Mouse (Mus musculus) embryonic facial prominence, embryonic 10.5 days (tissue): ENCODE results near the gene Pla2r1. TPM values are rescaled to one million over a fixed set of nuclear protein-coding genes. Genes with fewer than 3 reads are reported as not detected.

Experiments
- DNase-seq: peaks from one replicate; pipeline ENCODE4 v3.0.0-alpha.2; 2017; ENCODE audit warnings: low spot score
- H3K27ac ChIP-seq: fragments of 300-500 bp; sonication (generic); replicated peaks from 2 replicates; pipeline ENCODE4 v1.5.1; 2016; ENCODE audit warnings: mild to moderate bottlenecking
- H3K27me3 ChIP-seq: fragments of 300-500 bp; sonication (generic); replicated peaks from 2 replicates; pipeline ENCODE4 v1.6.1; 2016; ENCODE audit warnings: low read depth, mild to moderate bottlenecking; ENCODE audit not compliant: poor library complexity, severe bottlenecking
- H3K36me3 ChIP-seq: fragments of 300-500 bp; sonication (generic); replicated peaks from 2 replicates; pipeline ENCODE4 v1.6.1; 2016; ENCODE audit warnings: mild to moderate bottlenecking, moderate library complexity
- H3K4me1 ChIP-seq: fragments of 300-500 bp; sonication (generic); 2 replicates; pipeline ENCODE4 v1.6.1; 2016
- H3K4me3 ChIP-seq: fragments of 300-500 bp; sonication (generic); 2 replicates; pipeline ENCODE4 v1.5.1; 2016; ENCODE audit warnings: mild to moderate bottlenecking, moderate library complexity
- H3K9me3 ChIP-seq: fragments of 300-500 bp; sonication (generic); 2 replicates; pipeline ENCODE4 v1.6.1; 2016; ENCODE audit warnings: mild to moderate bottlenecking
- WGBS: fragments of 180-500 bp; shearing (Covaris S2); methylation state at CpG from one replicate; pipeline ENCODE4 v1.1.7; 2016; 5-methylcytosine and 5-hydroxymethylcytosine counted together
- polyA plus RNA-seq: library from polyadenylated mRNA; unstranded; fragments of >200 nt; fragmentation: Nextera tagmentation; extraction: Ambion mirVana; gene quantifications from 2 replicates; pipeline ENCODE4 v1.2.1, GENCODE M21; 2016

Pla2r1 gene
- polyA plus RNA-seq, 1 experiment from 2014 or later = 2.5 TPM

GRCm38 (mm10) chr2:60538710-60539109 lies 14.4 kb downstream of the Pla2r1 start:
- H3K4me3 ChIP-seq = no peak overlapping the region
- 83% methylated on average over 5 of the region's 5 CpGs for WGBS
- no peak for DNase-seq
- no peaks in the 10 kb centered on the region for H3K36me3 ChIP-seq
- H3K27me3 ChIP-seq = no peaks in the 10 kb centered on the region
- H3K9me3 ChIP-seq = no peaks in the 10 kb centered on the region
- H3K27ac ChIP-seq = no peak overlapping the region
- peaks cover 24% of the 10 kb centered on the region for H3K4me1 ChIP-seq

GRCm38 (mm10) chr2:60538274-60538673 lies 14.8 kb downstream of the Pla2r1 start:
- 88% methylated on average over 4 of the region's 4 CpGs for WGBS
- Histone ChIP-seq H3K27ac (no peak overlapping the region), H3K27me3 (no peaks in the 10 kb centered on the region), H3K36me3 (no peaks in the 10 kb centered on the region), H3K4me1 (peaks cover 24% of the 10 kb centered on the region), H3K9me3 (no peaks in the 10 kb centered on the region), H3K4me3 (no peak overlapping the region)
- DNase-seq = no peak

GRCm38 (mm10) chr2:60534755-60535154 lies 18.4 kb downstream of the Pla2r1 start:
- no peak for DNase-seq
- no peak overlapping the region for H3K27ac ChIP-seq
- H3K27me3 ChIP-seq = no peaks in the 10 kb centered on the region
- 89% methylated on average over 8 of the region's 8 CpGs for WGBS
- H3K9me3 ChIP-seq = no peaks in the 10 kb centered on the region
- H3K4me1 ChIP-seq = no peaks in the 10 kb centered on the region
- H3K4me3 ChIP-seq = no peak overlapping the region
- H3K36me3 ChIP-seq = no peaks in the 10 kb centered on the region

GRCm38 (mm10) chr2:60533026-60533425 lies 20.1 kb downstream of the Pla2r1 start:
- Histone ChIP-seq H3K9me3 (no peaks in the 10 kb centered on the region), H3K36me3 (no peaks in the 10 kb centered on the region), H3K4me3 (no peak overlapping the region), H3K4me1 (no peaks in the 10 kb centered on the region), H3K27me3 (no peaks in the 10 kb centered on the region), H3K27ac (no peak overlapping the region)
- no peak for DNase-seq
- WGBS = 79% methylated on average over 3 of the region's 3 CpGs

DNA sequence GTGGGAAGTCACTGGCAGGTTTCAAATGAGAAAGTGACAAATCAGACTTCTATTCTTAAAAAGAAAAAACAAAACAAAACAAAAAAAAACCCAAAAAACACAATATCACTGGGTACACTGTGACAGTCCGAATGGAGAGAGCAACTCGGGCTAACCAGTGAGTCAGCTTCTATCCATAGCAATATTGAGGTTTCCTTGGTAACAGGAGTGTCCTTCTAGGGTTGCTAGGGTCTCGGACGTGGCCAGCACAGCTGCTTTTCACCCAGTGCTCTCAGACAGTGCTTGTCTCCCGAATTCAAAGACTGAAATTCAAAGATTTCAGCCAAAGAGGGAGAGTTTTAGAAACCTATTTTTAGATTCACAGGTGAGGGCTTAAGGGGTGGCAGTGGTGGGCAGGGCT lies 20.6 kb downstream of the Pla2r1 start:
- H3K27ac ChIP-seq = no peak overlapping the region
- no peak for DNase-seq
- no peaks in the 10 kb centered on the region for H3K4me1 ChIP-seq
- H3K4me3 ChIP-seq = no peak overlapping the region
- WGBS = 72% methylated on average over 5 of the region's 5 CpGs
- H3K9me3 ChIP-seq = no peaks in the 10 kb centered on the region
- H3K36me3 ChIP-seq = no peaks in the 10 kb centered on the region
- H3K27me3 ChIP-seq = no peaks in the 10 kb centered on the region

- Histone ChIP-seq H3K27me3 (no peaks in the 10 kb centered on the region), H3K27ac (no peak overlapping the region), H3K4me3 (no peak overlapping the region), H3K36me3 (no peaks in the 10 kb centered on the region), H3K9me3 (no peaks in the 10 kb centered on the region), H3K4me1 (peaks cover 7% of the 10 kb centered on the region)
- DNase-seq = no peak
- 54% methylated on average over 8 of the region's 8 CpGs for WGBS
Measured at GRCm38 (mm10) chr2:60515817-60516216, 37.3 kb downstream of the Pla2r1 start.

DNA sequence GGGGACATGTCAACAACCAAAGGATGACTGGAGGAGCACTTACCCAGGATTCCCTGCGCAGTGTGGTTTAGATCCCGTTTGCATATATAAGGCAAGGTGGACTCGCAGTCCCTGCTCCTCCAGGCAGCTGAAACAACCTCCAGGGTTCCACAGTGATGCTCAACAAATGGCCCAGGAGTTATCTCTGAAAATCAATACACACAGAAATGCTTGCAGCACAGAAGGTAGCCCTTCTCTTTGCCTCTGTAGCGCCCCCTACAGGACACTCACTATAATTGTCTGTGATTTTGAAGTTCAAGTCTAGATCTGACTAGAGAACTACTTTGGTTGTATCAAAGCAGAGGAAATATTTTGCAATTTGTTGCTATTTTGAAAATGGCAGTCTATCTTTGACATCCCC lies 38.2 kb downstream of the Pla2r1 start:
- WGBS = 71% methylated on average over 4 of the region's 4 CpGs
- H3K4me1 ChIP-seq = peaks cover 7% of the 10 kb centered on the region

DNA sequence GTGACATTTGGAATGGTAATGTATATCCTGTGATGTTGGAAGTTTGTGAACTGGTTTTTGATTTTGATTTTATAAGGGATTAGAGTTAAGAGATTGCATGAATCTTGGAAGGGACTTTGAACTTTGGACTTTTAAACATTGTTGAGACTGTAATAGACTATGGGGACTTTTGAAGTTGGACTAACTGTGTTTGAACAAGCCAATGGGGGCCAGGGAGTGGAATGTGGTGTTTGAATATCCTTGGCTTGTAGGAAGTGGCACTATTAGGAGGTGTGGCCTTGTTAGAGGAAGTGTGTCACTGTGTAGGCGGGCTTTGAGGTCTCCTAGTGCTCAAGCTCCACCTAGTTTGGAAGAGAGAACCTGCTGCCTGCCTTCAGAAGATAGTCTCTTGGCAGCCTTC lies 42.4 kb downstream of the Pla2r1 start:
- WGBS = 82% methylated on average over 1 of the region's 1 CpGs
- DNase-seq = no peak

More for the DNA sequence above, 38.2 kb downstream of the Pla2r1 start:
- no peak overlapping the region for H3K27ac ChIP-seq
- no peaks in the 10 kb centered on the region for H3K36me3 ChIP-seq
- H3K27me3 ChIP-seq = no peaks in the 10 kb centered on the region
- no peak overlapping the region for H3K4me3 ChIP-seq
- DNase-seq = no peak
- no peaks in the 10 kb centered on the region for H3K9me3 ChIP-seq

DNA sequence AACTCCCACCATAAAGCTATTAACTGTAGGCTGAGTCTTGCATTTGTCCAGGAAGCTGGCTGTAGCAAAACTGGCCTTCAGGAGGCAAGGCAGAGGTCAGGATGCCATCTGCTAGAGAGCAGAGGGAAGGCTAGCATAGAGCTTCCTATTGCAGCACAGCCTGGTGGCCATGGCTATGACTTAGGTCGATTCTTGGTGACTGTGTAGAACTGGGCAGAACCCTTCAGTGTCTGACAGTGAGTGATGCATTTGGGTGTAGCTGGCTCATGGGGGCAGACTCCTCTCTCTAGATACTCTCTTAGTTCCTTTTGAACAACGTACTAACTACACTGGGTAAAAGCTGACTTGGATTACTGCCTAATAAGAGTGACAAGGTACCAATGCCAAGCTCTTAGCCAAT lies 48.0 kb downstream of the Pla2r1 start:
- H3K4me3 ChIP-seq = no peak overlapping the region
- H3K27me3 ChIP-seq = no peaks in the 10 kb centered on the region
- DNase-seq = no peak
- no peaks in the 10 kb centered on the region for H3K36me3 ChIP-seq
- WGBS = 69% methylated on average over 2 of the region's 2 CpGs
- no peak overlapping the region for H3K27ac ChIP-seq
- H3K9me3 ChIP-seq = no peaks in the 10 kb centered on the region
- peaks cover 6% of the 10 kb centered on the region; the same call in 1 of the 2 replicates for H3K4me1 ChIP-seq

More for the DNA sequence above, 42.4 kb downstream of the Pla2r1 start:
- Histone ChIP-seq H3K27ac (no peak overlapping the region), H3K4me1 (peaks cover 3% of the 10 kb centered on the region), H3K9me3 (no peaks in the 10 kb centered on the region), H3K27me3 (no peaks in the 10 kb centered on the region), H3K4me3 (no peak overlapping the region), H3K36me3 (no peaks in the 10 kb centered on the region)

DNA sequence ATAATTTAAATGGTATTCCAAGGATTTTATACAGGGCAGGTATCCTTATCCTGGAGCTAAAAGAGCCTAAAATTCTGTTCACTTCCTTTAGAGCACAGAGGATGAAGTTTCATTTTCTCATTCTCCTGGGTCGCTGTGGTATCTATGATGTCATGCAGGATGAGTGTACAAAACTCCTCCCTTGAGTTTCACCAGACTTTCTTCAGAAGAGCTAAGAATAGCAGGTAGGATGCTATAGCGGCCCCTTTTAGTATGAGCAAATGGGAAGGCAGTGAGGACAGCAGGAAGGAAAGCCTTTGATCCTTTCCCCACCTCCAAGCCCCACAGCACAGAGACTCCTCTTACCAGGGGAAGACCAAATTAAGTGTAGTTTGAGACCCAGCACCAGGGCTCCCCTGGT lies 48.4 kb downstream of the Pla2r1 start:
- Histone ChIP-seq H3K27me3 (no peaks in the 10 kb centered on the region), H3K36me3 (no peaks in the 10 kb centered on the region), H3K4me3 (no peak overlapping the region)

GRCm38 (mm10) chr2:60503991-60504390 lies 49.1 kb downstream of the Pla2r1 start:
- 82% methylated on average over 4 of the region's 4 CpGs for WGBS
- no peak for DNase-seq
- H3K4me1 ChIP-seq = peaks cover 6% of the 10 kb centered on the region; the same call in 1 of the 2 replicates

More for the DNA sequence above, 48.4 kb downstream of the Pla2r1 start:
- 74% methylated on average over 2 of the region's 2 CpGs for WGBS
- Histone ChIP-seq H3K9me3 (no peaks in the 10 kb centered on the region), H3K27ac (no peak overlapping the region), H3K4me1 (peaks cover 6% of the 10 kb centered on the region; the same call in 1 of the 2 replicates)
- no peak for DNase-seq

DNA sequence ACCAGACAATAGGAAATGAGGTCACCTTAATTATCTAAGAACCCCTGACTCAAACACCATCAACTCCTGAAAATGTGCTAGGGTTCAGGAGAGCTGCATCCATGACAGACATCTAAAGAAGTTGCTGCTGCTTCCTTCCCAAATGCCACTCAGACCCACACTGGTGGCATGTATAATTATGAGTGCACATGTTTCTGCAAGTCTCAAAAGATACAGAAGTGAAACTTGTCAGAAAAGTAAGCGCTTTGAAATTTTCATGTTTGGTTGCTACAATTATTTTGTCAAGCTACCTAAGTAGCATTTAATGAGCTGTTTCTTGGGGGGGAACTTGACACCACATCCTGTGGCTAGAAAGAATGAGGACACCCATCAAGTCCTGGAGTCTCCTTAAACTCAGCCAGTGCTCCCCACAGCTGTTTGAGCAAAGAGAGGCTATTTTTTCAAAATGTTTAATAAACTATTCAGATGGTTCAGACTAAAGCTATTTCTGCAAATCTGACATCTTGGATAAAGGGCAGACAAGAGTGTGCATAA lies 52.5 kb downstream of the Pla2r1 start:
- H3K4me3 ChIP-seq = no peak overlapping the region
- peaks cover 6% of the 10 kb centered on the region; the same call in 1 of the 2 replicates for H3K4me1 ChIP-seq
- DNase-seq = no peak
- 83% methylated on average over 1 of the region's 1 CpGs for WGBS
- H3K9me3 ChIP-seq = no peaks in the 10 kb centered on the region
- no peak overlapping the region for H3K27ac ChIP-seq
- H3K27me3 ChIP-seq = no peaks in the 10 kb centered on the region
- no peaks in the 10 kb centered on the region for H3K36me3 ChIP-seq

More at GRCm38 (mm10) chr2:60503991-60504390, 49.1 kb downstream of the Pla2r1 start:
- Histone ChIP-seq H3K27ac (no peak overlapping the region), H3K27me3 (no peaks in the 10 kb centered on the region), H3K9me3 (no peaks in the 10 kb centered on the region), H3K4me3 (no peak overlapping the region), H3K36me3 (no peaks in the 10 kb centered on the region)

DNA sequence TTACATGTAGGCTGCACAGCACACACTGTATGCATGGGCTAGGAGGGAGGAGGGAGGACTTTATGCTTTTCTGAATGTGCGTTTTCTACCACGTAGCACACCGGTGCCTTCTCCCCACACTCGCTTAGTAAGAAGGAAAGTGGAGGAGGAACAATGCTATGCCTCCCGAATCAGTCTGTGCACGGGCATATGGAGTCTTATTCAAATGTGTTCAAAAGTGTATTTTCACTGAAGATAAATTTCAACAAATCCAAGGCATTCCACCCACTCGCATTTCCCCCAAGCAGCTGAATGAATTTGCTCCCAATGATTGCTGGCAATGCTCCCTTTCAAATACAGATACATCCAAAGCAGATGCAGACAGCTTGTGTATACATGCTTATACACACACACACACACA lies 73.2 kb downstream of the Pla2r1 start:
- no peak for DNase-seq
- H3K27me3 ChIP-seq = no peaks in the 10 kb centered on the region
- H3K27ac ChIP-seq = no peak overlapping the region
- no peaks in the 10 kb centered on the region for H3K4me1 ChIP-seq
- 90% methylated on average over 7 of the region's 7 CpGs for WGBS
- no peak overlapping the region for H3K4me3 ChIP-seq
- no peaks in the 10 kb centered on the region for H3K36me3 ChIP-seq
- H3K9me3 ChIP-seq = no peaks in the 10 kb centered on the region
